Mouse (Mus musculus): ENCODE data around the gene Med29.

Gene Med29

DNA sequence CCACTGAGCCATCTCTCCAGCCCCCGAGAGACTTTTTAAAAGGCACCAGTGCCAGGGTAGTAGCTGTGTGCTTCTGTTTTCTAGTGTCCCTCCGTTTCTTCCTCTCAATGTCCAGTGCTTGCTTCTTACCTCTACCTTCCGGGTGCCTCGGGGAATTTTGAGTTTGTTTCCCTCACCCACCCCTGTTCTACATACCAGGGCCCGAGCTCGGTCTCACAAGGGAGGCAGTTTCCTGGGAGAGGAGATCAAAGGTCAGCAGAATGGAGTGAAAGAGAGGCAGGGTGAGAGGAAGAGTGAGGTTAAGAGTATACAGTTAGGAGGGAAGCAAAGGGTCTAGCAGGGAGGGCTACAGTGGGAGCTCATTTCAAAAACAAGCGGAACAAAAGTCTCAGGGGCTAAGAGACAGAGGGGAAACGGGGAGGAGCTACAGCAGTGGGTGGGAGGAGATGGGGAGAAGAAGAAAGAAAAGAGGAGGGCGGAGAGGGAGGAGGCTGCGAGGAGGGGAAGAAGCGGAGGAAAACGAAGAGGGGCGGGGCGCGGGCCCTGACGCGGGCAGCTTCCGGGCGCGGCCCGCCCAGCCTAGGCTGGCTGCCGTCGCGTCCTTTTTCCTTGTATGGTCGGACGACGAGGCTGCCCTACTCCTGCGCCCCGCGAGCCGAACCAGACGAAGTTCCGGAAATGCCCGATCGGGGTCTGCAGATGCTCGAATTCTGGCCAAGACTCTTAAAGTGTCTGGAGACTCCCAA is 17.2 kb downstream of the Med29 start:
- peak; percentile 92 for DNase-seq

GRCm38 (mm10) chr7:28374647-28375046 is 17.9 kb downstream of the Med29 start:
- DNase-seq: no peak

DNA sequence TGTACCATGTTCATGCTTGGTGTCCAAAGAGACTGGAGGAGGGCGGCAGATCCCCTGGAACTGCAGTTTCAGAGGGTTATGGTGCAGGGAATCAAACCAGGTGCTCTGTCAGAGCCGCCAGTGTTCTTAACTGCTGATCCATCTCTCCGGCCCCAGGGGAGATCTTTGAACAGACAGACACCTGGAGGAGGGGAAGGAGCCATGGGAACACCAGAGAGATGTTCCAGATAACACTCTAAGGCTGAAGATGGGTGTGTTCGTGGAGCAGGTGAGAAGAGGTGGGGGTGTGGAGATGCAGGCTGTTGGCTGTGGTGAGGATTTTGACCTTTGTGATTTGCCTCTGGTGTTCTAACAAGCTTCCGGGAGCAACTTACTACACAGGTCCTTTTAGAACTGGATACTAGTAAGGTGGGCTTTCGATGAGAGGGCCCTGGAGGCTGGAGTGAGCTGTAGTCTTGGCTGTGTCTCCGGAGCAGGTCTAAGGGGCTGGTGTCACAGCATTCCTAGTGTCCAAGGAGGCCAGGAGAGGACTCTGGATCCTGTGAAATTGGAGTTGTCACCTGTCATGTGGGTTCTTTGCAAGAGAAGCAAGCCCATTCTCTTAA is 18.5 kb downstream of the Med29 start:
- DNase-seq: no peak

- DNase-seq: no peak
Measured at GRCm38 (mm10) chr7:28373131-28373581, 19.4 kb downstream of the Med29 start.

DNA sequence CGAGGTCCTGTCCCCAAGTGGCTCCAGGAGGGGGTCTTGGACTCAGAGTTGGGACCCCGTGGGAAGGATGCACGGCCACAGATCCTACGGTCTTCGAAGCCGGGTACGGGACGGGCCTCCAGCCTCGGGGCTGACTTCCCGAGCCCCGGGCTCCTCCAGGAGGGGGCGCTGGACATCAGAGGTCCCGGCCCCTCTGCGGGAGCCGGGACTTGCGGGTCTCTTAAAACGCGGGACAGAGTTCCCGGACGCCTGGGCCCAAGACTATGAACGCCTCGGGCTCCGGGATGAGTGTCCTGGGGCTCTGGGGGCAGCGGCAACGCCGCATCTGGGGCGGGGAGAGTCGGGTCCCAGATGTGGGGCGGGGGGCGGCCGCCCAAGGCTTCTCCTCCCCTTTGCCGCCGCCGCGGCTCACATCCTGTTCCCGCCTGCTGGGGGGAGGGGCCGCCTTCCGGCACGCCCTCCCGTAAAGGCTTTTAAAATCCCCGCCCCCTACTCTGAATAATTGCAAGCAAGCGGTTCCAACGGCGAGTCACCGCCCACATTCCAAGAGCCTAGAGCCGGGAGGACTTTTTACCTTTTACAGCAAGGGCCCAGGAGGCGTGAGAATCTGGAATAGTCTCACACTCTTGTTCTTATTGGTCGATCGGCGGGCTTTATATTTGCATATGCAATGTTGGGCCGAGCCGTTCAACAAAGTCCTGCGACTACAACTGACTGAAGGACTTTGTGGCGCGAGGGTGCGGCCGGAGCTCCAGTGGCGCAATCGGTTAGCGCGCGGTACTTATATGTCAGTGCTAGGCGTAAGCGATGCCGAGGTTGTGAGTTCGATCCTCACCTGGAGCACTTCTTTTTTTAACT is 20.0 kb downstream of the Med29 start, which contains the start of gene Plekhg2:
Plekhg2 (minus strand) TSS at position 349 of the 858 bp plus-strand sequence.
- peak; percentile 100 for DNase-seq

DNA sequence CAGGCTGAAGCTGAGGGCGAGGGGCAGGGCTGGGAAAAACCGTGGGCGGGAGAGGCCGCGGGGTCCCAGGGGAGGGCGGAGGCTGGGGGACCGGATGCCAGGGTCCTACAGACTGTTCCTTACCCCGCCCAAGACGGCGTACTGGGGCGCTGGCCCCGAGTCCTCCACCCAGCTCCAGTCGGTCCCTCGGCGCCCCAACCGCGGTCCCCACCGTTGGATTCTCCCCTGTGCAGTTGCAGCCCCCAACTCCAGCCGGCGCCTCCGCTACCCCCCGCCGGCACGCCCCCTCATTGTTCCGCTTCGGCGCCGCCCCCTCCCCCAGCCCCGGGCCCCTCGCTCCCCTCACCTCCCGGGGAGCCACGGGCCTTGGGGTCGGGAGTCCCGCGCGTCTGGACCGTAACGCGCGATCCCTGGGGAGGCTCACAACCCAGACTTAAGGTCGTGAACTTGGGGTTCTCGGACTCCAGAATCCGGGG is 21.0 kb downstream of the Med29 start:
- DNase-seq: peak; percentile 60

- no peak for DNase-seq
Measured at GRCm38 (mm10) chr7:28370977-28371513, 21.5 kb downstream of the Med29 start.

GRCm38 (mm10) chr7:28370051-28370450 is 22.5 kb downstream of the Med29 start:
- no peak for DNase-seq

DNA sequence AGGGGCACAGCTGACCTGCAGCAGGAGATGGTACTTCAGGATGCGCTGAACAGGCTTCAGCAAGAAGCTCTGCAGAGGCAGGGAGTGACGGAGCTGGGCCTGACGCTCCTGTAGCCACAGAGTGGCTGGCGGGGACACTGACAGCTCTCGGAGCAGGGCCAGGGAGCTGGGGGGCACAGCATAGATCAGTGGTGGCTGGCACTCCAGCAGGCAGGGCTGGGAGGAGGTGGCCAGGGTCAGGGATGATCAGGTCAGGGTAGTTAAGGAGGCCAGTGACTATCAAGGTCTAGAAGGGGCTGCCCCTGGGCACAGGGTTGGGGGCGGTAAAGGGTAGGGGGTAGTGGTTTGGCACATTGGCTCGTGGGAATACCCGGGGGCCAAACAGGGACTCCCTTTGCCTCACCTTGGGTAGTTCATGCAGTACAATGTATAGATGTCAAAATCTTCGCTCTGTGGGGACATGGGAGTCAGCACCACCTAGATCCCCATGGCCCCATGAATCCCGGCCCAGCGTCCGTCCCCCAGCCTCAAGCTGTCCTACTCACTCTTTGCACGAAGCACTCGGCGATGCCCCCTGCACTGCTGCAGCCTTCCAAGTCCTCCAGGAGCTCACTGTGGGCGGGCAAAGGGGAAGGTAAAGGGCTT is 24.1 kb downstream of the Med29 start:
- DNase-seq: no peak

- DNase-seq: no peak
Measured at GRCm38 (mm10) chr7:28367663-28368275, 24.7 kb downstream of the Med29 start.

- no peak for DNase-seq
Measured at GRCm38 (mm10) chr7:28362441-28363060, 30.0 kb downstream of the Med29 start.

- DNase-seq: no peak
Measured at GRCm38 (mm10) chr7:28361647-28362341, 30.7 kb downstream of the Med29 start.

GRCm38 (mm10) chr7:28360291-28360690 is 32.2 kb downstream of the Med29 start:
- DNase-seq: no peak

DNA sequence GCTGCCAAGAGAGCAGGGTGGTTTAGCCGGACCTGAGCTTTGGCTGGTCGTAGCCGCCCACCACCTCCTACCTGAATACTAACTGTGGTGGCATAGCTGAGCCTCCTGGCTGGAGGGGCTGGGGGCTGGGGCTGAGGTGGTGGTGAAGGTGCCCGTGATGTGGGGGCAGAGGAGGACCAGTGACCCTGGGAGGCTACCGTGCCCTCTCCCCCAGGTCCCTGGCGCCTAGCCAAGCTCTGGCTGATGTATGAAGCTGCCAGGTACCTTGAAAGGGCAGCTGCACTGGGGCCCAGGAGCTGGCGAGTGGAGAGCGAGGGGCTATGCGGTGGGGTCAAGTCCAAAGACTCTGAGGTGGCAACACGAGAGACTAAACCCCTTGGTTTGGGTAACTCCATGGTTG is 32.7 kb downstream of the Med29 start:
- no peak for DNase-seq

DNA sequence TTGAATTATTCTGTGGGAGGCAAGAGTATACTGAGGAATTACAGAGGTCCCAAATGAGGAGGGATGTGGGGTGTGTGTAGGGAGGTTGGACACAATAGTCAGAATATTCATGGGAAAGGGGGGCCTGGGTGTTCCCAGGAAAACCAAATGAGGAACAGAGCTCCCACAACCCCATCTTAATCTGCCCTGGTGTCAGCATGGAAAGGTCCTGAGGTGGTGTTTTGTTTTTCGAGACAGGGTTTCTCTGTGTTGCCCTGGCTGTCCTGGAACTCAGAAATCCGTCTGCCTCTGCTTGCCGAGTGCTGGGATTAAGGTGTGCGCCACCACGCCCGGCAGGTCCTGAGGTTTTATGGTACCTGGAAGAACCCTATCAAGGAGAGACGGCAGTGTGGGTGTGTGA is 34.1 kb downstream of the Med29 start:
- DNase-seq: no peak

DNA sequence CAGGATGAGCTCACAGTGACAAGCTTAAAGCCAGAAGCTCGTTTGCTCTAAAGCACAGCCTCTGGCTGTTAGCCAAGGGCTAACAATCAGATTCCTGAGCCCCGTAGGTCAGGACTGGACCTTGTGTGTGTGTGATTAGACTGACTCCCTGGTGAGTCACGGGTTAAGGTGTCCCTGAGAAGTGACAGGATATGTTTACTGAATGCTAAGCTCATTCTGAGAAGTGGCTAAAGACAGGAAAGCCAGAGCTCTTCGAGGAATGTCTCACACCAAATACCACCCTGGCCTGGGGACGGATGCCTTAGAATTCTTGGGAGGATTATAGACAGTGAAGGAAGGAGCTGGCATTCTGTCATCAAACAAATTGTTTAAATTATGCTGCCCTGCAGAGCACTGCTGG is 34.5 kb downstream of the Med29 start:
- no peak for DNase-seq

DNA sequence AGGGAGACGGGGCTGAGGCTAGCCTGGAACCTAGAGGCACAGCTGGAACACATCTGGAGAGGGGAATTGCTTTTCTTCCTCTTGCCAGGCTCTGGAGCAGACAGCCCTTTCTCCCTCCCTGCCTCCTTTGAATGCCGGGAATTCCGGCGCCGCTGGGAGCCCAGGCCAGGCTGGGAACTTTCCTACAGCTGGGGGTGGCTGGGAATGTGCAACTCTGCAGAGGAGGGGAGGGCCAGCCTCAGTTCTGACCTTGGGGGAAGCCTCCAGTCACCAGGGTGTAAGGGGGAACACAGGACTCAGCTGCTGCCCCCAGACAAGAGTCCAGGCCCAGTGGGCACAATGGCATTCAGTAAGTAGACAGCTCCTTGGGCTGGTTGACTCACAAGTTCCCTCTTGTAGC is 35.5 kb downstream of the Med29 start:
- DNase-seq: peak; percentile 68

GRCm38 (mm10) chr7:28355221-28355620 is 37.3 kb downstream of the Med29 start:
- DNase-seq: no peak

DNA sequence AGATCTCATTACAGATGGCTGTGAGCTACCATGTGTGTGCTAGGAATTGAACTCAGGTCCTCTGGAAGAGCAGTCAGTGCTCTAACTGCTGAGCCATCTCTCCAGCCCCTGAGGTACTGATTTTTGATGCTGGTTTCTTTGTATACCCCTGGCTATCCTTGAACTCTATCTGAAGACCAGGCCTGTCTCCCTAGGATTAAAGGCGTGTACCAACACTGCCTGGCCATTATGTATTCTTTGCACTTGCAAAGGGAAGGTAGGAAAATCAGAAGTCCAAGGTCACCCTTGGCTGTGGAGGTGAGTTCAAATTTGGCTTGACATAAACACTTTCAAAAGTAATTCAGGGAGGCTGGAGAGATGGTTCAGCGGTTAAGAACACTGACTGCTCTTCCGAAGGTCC is 37.9 kb downstream of the Med29 start:
- DNase-seq: no peak

GRCm38 (mm10) chr7:28354113-28354581 is 38.4 kb downstream of the Med29 start:
- DNase-seq: no peak

DNA sequence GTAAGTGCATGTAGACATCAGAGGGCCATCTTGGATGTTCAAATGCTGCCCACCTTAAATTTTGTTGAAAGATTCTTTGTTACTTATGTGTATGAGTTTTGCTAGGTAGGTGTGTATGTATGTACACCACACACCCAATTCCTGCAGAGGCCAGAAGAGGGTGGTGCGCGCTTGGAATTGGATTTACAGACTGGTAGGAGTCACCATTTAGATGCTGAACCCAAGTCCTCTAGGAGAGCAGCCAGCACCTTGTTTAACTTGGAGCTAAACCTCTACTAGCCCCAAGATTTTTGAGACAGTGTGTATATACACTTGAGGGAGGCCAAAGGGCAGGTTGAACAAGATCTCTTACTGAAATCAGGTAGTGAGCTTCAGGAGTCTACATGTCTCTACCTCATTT is 39.2 kb downstream of the Med29 start:
- DNase-seq: no peak

Measured in kidney, adult 11 months (tissue).